Comparison of ENCODE assay signal across 17 mouse cellular contexts in the genomic region with DNA sequence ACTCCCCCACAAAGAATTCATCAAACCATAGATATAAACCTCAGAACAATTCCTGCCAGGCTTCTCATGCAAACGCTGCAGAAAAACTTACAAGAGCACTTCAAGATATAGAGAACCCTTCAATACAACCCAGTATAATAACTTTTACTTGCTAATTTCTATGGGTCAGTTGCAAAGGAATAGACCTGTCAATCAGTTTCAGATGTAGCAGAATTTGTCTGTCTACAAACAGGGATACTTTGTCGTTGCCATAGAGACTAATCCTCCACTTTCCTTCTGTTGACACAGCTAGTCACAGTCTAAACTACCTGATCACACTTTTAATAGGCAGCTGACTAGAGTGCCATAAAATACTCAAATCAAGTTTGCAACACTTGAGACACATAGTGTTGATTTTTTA.
A peak's percentile ranks its signal among the peaks of the same experiment; 100 is the strongest.
DNase-seq lines count a peak whose midpoint lies in the region; ATAC-seq lines count a peak whose summit lies in the region.
"Had no signal": no experiment of that assay in that cellular context is flagged by ENCODE, and none has a peak within 500 bp of the region (broad histone marks: within the 10 kb centered on the region; RNA-seq: fewer than 3 reads in every experiment).

No protein-coding gene starts in this region.

- WGBS in midbrain, embryonic 12.5 days: 8% methylated on average over 2 of the region's 2 CpGs
- WGBS in midbrain, embryonic 10.5 days: 11% methylated on average over 2 of the region's 2 CpGs
- 0% methylated on average over 2 of the region's 2 CpGs for WGBS in forebrain, embryonic 14.5 days
- 59% methylated on average over 2 of the region's 2 CpGs for WGBS in liver, embryonic 11.5 days

- no peak overlapping the region; the same call in 1 of the 2 replicates for H3K4me2 ChIP-seq in midbrain, embryonic 12.5 days (replicated peaks)
- H3K4me2 ChIP-seq in forebrain, embryonic 14.5 days (ENCODE audit: low read length): no peak overlapping the region
- no peak overlapping the region for H3K4me2 ChIP-seq in liver, embryonic 11.5 days
- H3K4me2 ChIP-seq: kidney, embryonic 15.5 days; limb, embryonic 15.5 days had no signal

- H3K27me3 ChIP-seq in midbrain, embryonic 12.5 days: peaks cover 2% of the 10 kb centered on the region; the same call in 1 of the 2 replicates
- peaks cover 20% of the 10 kb centered on the region for H3K27me3 ChIP-seq in midbrain, embryonic 10.5 days (ENCODE audit: low read depth, poor library complexity, severe bottlenecking)
- H3K27me3 ChIP-seq in forebrain, embryonic 14.5 days (replicated peaks; ENCODE audit: control insufficient read depth, insufficient read depth, low read length): no peaks in the 10 kb centered on the region
- no peaks in the 10 kb centered on the region for H3K27me3 ChIP-seq in liver, embryonic 11.5 days (replicated peaks; ENCODE audit: control insufficient read depth, insufficient read depth, low read length)
- H3K27me3 ChIP-seq: kidney, embryonic 15.5 days; limb, embryonic 15.5 days had no signal

- no peaks in the 10 kb centered on the region for H3K36me3 ChIP-seq in midbrain, embryonic 12.5 days
- H3K36me3 ChIP-seq in midbrain, embryonic 10.5 days: no peaks in the 10 kb centered on the region
- H3K36me3 ChIP-seq in forebrain, embryonic 14.5 days (ENCODE audit: control insufficient read depth, insufficient read depth, low read length): no peaks in the 10 kb centered on the region
- no peaks in the 10 kb centered on the region for H3K36me3 ChIP-seq in liver, embryonic 11.5 days (ENCODE audit: control insufficient read depth, insufficient read depth, low read length)
- H3K36me3 ChIP-seq: kidney, embryonic 15.5 days; limb, embryonic 15.5 days had no signal

- no peak overlapping the region for H3K9ac ChIP-seq in midbrain, embryonic 12.5 days (replicated peaks)
- no peak overlapping the region for H3K9ac ChIP-seq in forebrain, embryonic 14.5 days (ENCODE audit: low read length)
- H3K9ac ChIP-seq in liver, embryonic 11.5 days (ENCODE audit: low read depth, low read length): no peak overlapping the region
- H3K9ac ChIP-seq: kidney, embryonic 15.5 days; limb, embryonic 15.5 days had no signal

- ATAC-seq in midbrain, embryonic 12.5 days (ENCODE audit: low FRiP score, low read depth): peak; percentile 96
- peak; percentile 94 for ATAC-seq in forebrain, embryonic 14.5 days
- no peak for ATAC-seq in liver, embryonic 11.5 days (replicated peaks; ENCODE audit: low FRiP score)

- H3K9me3 ChIP-seq in midbrain, embryonic 12.5 days: no peaks in the 10 kb centered on the region
- no peaks in the 10 kb centered on the region for H3K9me3 ChIP-seq in midbrain, embryonic 10.5 days (replicated peaks)
- no peaks in the 10 kb centered on the region for H3K9me3 ChIP-seq in forebrain, embryonic 14.5 days (replicated peaks; ENCODE audit: control insufficient read depth, low read length)
- no peaks in the 10 kb centered on the region for H3K9me3 ChIP-seq in liver, embryonic 11.5 days (ENCODE audit: control insufficient read depth, low read length)
- H3K9me3 ChIP-seq: kidney, embryonic 15.5 days; limb, embryonic 15.5 days had no signal

- H3K27ac ChIP-seq in midbrain, embryonic 12.5 days (replicated peaks): no peak overlapping the region
- H3K27ac ChIP-seq in midbrain, embryonic 10.5 days (replicated peaks): no peak overlapping the region
- no peak overlapping the region for H3K27ac ChIP-seq in forebrain, embryonic 14.5 days (ENCODE audit: low read depth, low read length)
- H3K27ac ChIP-seq in liver, embryonic 11.5 days (ENCODE audit: low read depth, low read length): no peak overlapping the region
- H3K27ac ChIP-seq: kidney, embryonic 15.5 days; layer of hippocampus, adult 2 months; limb, embryonic 15.5 days had no signal

- DNase-seq in midbrain, embryonic 10.5 days (ENCODE audit: low spot score): no peak
- DNase-seq in forebrain, embryonic 14.5 days (ENCODE audit: low spot score): peak; percentile 83
- peak; percentile 37 for DNase-seq in hindlimb bud, embryonic 11.5 days (ENCODE audit: extremely low spot score, low read depth, low spot score)
- DNase-seq in layer of hippocampus, adult 9-11 months: no peak
- no peak for DNase-seq in cerebellum, postnatal 10 days
- no peak for DNase-seq in liver, embryonic 11.5 days (ENCODE audit: low spot score)
- DNase-seq: cerebellum, adult 11 months; heart, adult 18-20 months; lung, adult 2 months; lung, postnatal 4 days; thymus, postnatal 4 days had no signal

- no peak overlapping the region for H3K4me3 ChIP-seq in midbrain, embryonic 12.5 days
- no peak overlapping the region for H3K4me3 ChIP-seq in midbrain, embryonic 10.5 days
- no peak overlapping the region for H3K4me3 ChIP-seq in forebrain, embryonic 14.5 days (ENCODE audit: low read depth, low read length)
- H3K4me3 ChIP-seq in liver, embryonic 11.5 days (ENCODE audit: low read depth, low read length): no peak overlapping the region
- H3K4me3 ChIP-seq: erythroblast, embryonic 14.5 days; kidney, embryonic 15.5 days; layer of hippocampus, adult 2 months; limb, embryonic 15.5 days; myocyte had no signal

- H3K4me1 ChIP-seq in midbrain, embryonic 12.5 days: 0 out of 2 replicates have a peak, but pooled peaks cover 4% of the 10 kb centered on the region
- H3K4me1 ChIP-seq in midbrain, embryonic 10.5 days: peaks cover 33% of the 10 kb centered on the region
- 0 out of 2 replicates have a peak, but pooled peaks cover 3% of the 10 kb centered on the region for H3K4me1 ChIP-seq in forebrain, embryonic 14.5 days (ENCODE audit: control insufficient read depth, insufficient read depth, low read length)
- H3K4me1 ChIP-seq in liver, embryonic 11.5 days (replicated peaks; ENCODE audit: control insufficient read depth, insufficient read depth, low read length): no peaks in the 10 kb centered on the region
- H3K4me1 ChIP-seq: kidney, embryonic 15.5 days; limb, embryonic 15.5 days had no signal

Comparison
In these comparisons a context has a peak if more than half of its experiments do, and no peak if none do; other contexts are left out.
1. DNase-seq: peak in forebrain, embryonic 14.5 days (single experiment) and hindlimb bud, embryonic 11.5 days (single experiment); none in midbrain, embryonic 10.5 days (single experiment), layer of hippocampus, adult 9-11 months (single experiment), cerebellum, postnatal 10 days (0 of 2) and liver, embryonic 11.5 days (single experiment).